Mouse (Mus musculus): ENCODE measurements around the gene Psme1. TPM values are rescaled to one million over a fixed set of nuclear protein-coding genes. Genes with fewer than 3 reads are reported as not detected.

Psme1 gene
- 159 and 176 TPM in 2 replicates for polyA plus RNA-seq (2015; fragmentation: Nextera tagmentation; extraction: Ambion mirVana)

DNA sequence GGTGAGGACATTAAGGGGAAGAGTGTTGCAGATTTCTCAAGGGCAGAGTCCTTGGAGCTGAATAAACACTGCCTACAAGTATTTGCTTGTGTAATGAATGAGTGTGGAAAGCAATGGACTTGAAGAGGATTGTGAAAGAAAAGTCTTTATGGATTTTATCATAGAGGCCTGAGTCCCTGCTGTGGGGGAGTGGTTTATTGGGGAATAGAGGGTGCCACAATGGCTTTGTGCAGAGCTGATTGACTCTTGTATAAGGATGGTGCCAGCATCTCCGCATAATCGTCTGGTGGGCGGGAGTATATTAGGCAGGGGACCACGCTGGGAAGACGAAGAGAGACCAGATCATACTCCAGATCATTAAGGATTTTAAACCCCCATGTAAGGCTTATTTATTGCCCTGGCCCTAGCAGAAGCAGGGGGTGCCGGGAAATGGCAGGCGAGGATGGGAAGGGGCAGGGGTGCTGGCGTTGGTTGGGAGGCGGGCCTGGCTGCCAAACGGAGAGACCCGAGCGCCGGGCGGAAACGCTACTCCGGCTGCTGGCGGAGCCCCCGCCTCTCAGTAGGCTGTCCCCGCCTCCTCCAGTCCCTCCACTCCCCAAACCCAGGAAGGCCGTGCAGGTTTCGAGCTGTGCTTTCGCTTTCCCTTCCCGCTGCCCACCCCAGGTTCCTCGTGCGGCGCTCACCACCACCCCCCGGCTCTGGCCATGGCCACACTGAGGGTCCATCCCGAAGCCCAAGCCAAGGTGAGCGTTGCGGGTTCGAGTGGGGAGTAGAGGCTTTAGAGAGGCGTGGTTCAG is at the start of gene Psme1:
Gene Psme1, plus strand, starts transcription at position 253 of the 797 bp plus-strand sequence.
- under 1% methylated on average over 31 of the region's 32 CpGs for WGBS
- Histone ChIP-seq H3K27me3 (replicated peaks) (no peaks in the 10 kb centered on the region), H3K4me3 (replicated peaks) (peak within 1 kb of the TSS; percentile 87), H3K9ac (peak within 1 kb of the TSS; percentile 92), H3K4me2 (peak within 1 kb of the TSS; percentile 76), H3K27ac (peak within 1 kb of the TSS; percentile 89), H3K36me3 (peaks cover 13% of the 10 kb centered on the region; the same call in 1 of the 2 replicates), H3K9me3 (no peaks in the 10 kb centered on the region), H3K4me1 (peaks cover 14% of the 10 kb centered on the region)
- peak; percentile 87 for ATAC-seq (ENCODE audit: insufficient read depth, low FRiP score, low read depth)

DNA sequence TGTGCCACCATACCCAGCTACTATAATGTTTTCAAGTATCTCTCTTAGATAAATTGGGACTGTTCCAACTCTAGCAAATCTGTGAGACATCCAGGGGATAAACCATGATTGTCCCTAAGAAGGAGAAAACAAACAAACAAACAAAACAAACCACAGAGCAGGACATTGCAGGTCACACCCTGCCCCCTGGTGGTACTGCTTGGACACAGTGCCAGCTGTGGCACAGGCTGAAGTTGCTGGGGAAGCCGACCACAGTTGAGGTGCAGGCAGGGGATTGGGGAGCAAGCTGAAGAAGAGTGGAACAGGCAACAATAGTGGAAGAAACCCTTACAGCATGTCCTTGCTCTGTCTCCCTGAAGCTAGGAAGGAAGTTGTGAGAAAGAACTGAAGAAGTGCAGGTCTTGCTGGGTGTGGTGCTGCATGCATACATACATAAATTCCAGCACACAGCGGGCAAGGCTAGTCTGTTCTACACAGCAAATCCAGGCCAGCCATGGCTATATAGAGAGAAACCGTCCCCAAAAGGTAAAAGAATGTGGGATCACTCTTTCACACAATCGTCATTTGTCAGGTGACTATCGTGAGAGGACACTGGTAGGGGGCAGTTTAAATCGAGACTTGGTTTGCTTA is 41.7 kb upstream of the Psme1 start:
- 49% methylated on average over 6 of the region's 6 CpGs for WGBS

DNA sequence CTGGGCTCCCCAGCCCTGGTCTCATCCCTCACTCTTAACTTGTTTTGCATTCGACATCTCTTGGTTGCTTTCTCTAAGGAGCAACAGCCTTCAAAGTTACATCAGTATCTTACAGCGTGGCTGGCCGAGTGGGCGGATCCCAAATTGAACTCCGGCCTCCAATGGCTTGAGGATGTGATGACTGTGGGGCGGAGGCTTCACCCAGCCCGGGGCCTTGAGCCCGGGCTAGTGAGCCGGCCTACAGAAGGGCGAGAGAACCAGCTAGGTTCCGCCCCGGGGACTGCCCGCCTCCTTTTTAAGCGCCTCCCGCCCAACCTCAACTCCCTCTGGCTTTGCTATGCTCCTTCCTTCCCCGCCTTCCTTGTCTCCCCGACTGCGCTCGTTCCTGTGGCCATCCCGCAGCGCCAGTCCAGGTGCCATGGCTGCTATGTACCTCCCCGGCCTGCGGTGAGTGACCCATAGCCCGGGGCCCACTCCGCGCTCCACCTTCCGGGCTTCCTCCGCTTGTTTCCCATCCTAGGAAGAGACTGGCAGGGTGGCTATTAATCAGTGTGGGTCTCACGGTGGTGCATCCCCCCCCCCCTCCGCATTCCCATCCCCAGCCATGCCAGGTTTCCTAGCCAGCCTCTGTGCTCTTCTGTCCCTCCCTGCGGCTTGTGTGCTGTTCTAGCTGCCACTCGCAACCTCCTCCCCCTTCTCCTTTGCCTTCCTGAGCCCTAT is 37.7 kb upstream of the Psme1 start, which contains the start of gene Pck2:
Gene Pck2, plus strand, starts transcription at position 200 of the 720 bp plus-strand sequence.
- H3K4me2 ChIP-seq, result peak within 1 kb of the TSS; percentile 82
- H3K9ac ChIP-seq, result peak within 1 kb of the TSS; percentile 76
- H3K36me3 ChIP-seq, result peaks cover 12% of the 10 kb centered on the region; the same call in 1 of the 2 replicates
- no peaks in the 10 kb centered on the region for H3K9me3 ChIP-seq
- peak within 1 kb of the TSS; percentile 95 for H3K27ac ChIP-seq
- WGBS, result under 1% methylated on average over 32 of the region's 32 CpGs
- H3K4me3 ChIP-seq (replicated peaks), result peak within 1 kb of the TSS; percentile 73
- H3K4me1 ChIP-seq, result peaks cover 18% of the 10 kb centered on the region; the same call in 1 of the 2 replicates
- no peaks in the 10 kb centered on the region for H3K27me3 ChIP-seq (replicated peaks)
- peak; percentile 95 for ATAC-seq (ENCODE audit: insufficient read depth, low FRiP score, low read depth)

More for the DNA sequence above, 41.7 kb upstream of the Psme1 start:
- Histone ChIP-seq H3K4me1 (0 out of 2 replicates have a peak, but pooled peaks cover 12% of the 10 kb centered on the region), H3K9me3 (no peaks in the 10 kb centered on the region), H3K9ac (no peak overlapping the region), H3K27me3 (replicated peaks) (no peaks in the 10 kb centered on the region), H3K4me3 (replicated peaks) (no peak overlapping the region), H3K4me2 (no peak overlapping the region), H3K36me3 (no peaks in the 10 kb centered on the region), H3K27ac (no peak overlapping the region)
- ATAC-seq (ENCODE audit: insufficient read depth, low FRiP score, low read depth), result no peak

DNA sequence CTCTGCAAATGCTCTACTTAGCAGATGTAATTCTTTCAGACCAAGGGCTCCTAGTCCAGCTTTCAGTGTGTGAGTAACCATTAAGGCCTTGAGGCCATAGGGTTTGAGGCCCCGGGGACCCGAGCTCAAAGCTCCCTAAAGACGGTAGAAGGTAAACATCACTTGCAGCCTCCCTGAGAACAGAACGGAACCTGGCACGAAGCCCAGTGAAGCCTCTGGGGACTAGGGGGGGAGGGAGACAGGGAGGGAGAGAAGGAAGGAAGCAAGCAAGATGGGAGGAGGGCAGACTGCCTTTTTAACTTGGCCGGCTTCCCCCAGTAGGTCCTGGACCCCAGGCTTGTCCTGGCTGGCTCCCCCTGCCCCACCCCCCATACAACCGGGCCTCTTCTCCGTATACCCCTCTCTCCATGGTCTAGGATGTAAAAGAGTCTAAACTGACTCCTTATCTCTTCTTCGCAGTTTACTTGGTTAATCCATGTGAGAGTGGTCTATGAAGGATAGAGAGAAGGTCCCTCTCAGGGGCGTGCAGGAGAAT is 37.1 kb upstream of the Psme1 start:
- ATAC-seq (ENCODE audit: insufficient read depth, low FRiP score, low read depth), result peak; percentile 31
- H3K9ac ChIP-seq, result peak overlapping the region; percentile 76; the same call in 1 of the 2 replicates
- H3K4me2 ChIP-seq, result peak overlapping the region; percentile 82
- peaks cover 17% of the 10 kb centered on the region; the same call in 1 of the 2 replicates for H3K36me3 ChIP-seq
- H3K9me3 ChIP-seq, result no peaks in the 10 kb centered on the region
- H3K4me3 ChIP-seq (replicated peaks), result peak overlapping the region; percentile 73
- H3K27me3 ChIP-seq (replicated peaks), result no peaks in the 10 kb centered on the region
- peak overlapping the region; percentile 95 for H3K27ac ChIP-seq
- peaks cover 18% of the 10 kb centered on the region; the same call in 1 of the 2 replicates for H3K4me1 ChIP-seq
- 2% methylated on average over 10 of the region's 10 CpGs for WGBS

DNA sequence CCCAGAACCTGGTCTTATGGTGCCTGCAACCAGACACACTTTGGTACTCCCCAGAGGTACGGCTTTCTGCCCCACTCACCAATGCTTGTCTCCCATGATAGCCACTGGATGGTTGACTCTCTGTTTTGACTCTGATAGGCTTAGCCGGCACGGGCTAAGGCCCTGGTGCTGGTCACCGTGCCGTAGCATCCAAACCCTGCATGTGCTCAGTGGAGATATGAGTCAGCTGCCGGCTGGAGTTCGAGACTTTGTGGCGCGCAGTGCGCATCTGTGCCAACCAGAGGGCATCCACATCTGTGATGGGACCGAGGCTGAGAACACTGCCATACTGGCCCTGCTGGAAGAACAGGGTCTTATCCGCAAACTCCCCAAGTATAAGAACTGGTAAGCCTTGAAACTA is 35.7 kb upstream of the Psme1 start:
- H3K4me1 ChIP-seq, result peaks cover 18% of the 10 kb centered on the region; the same call in 1 of the 2 replicates
- H3K36me3 ChIP-seq, result peaks cover 28% of the 10 kb centered on the region; the same call in 1 of the 2 replicates
- WGBS, result 91% methylated on average over 12 of the region's 12 CpGs
- H3K27ac ChIP-seq, result no peak overlapping the region
- no peaks in the 10 kb centered on the region for H3K27me3 ChIP-seq (replicated peaks)
- H3K4me3 ChIP-seq (replicated peaks), result no peak overlapping the region
- no peaks in the 10 kb centered on the region for H3K9me3 ChIP-seq
- no peak overlapping the region for H3K4me2 ChIP-seq
- no peak overlapping the region for H3K9ac ChIP-seq
- ATAC-seq (ENCODE audit: insufficient read depth, low FRiP score, low read depth), result no peak

DNA sequence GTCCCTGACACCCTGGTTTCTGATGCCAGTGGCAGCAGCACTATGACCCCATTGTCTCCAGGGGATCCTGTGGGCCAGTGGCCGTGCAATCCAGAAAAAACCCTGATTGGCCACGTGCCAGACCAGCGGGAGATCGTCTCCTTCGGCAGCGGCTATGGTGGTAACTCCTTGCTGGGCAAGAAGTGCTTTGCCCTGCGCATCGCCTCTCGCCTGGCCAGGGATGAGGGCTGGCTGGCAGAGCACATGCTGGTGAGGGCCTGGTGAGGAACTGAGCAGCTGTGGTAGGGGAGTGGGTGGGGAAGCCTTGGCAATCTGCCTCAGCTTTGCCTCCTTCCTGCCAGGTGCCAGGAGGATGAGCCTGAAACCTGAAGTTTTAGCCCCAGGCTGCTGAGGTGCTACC is 33.6 kb upstream of the Psme1 start:
- H3K9me3 ChIP-seq, result no peaks in the 10 kb centered on the region
- H3K4me1 ChIP-seq, result peaks cover 17% of the 10 kb centered on the region; the same call in 1 of the 2 replicates
- WGBS, result 80% methylated on average over 9 of the region's 9 CpGs
- no peak overlapping the region for H3K9ac ChIP-seq
- no peak for ATAC-seq (ENCODE audit: insufficient read depth, low FRiP score, low read depth)
- no peak overlapping the region for H3K4me2 ChIP-seq
- H3K36me3 ChIP-seq, result peaks cover 45% of the 10 kb centered on the region
- H3K4me3 ChIP-seq (replicated peaks), result no peak overlapping the region
- no peaks in the 10 kb centered on the region for H3K27me3 ChIP-seq (replicated peaks)
- H3K27ac ChIP-seq, result no peak overlapping the region

DNA sequence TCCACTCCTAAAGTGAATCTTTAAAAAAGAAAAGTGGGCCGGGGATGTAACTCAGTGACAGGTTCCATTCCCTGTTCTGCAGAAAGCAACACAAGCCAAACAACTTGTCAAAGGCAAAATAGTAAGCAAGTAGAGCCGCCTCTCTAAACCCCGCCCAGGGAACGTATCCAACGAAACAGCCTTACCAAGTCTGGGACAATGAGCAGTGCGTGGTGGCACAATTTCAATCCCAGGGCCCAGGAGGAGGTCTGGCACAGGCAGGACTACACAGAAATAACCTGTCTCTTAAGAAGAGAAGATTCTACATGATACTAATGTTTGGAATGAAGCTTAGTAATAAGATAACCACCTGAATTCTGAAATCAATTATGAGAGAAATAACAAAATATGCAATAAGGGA is 27.7 kb upstream of the Psme1 start:
- H3K9me3 ChIP-seq, result no peaks in the 10 kb centered on the region
- no peak overlapping the region for H3K9ac ChIP-seq
- no peak for ATAC-seq (ENCODE audit: insufficient read depth, low FRiP score, low read depth)
- peaks cover 35% of the 10 kb centered on the region for H3K36me3 ChIP-seq
- WGBS, result 82% methylated on average over 6 of the region's 6 CpGs
- no peak overlapping the region for H3K27ac ChIP-seq
- no peak overlapping the region for H3K4me3 ChIP-seq (replicated peaks)
- H3K4me1 ChIP-seq, result no peaks in the 10 kb centered on the region
- H3K4me2 ChIP-seq, result no peak overlapping the region
- H3K27me3 ChIP-seq (replicated peaks), result no peaks in the 10 kb centered on the region

DNA sequence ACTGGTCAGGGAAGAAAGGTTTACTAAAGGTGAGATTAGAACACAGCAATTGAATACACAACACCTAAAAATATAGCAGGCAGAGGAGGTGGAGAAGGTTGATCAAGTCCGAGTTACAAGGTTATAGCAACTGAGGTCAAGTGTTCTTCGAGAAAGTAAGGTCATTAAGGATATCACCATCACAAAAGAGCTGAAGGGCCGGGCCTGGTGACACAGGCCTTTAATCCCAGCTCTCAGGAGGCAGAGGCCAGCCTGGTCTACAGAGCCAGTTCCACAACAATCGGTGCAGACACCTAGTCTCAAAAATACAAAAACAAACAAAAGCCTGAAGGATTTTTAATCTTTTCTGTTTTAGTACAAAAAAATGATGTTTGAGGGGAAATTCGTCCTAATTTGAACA is 26.6 kb upstream of the Psme1 start:
- H3K27ac ChIP-seq, result no peak overlapping the region
- H3K9me3 ChIP-seq, result no peaks in the 10 kb centered on the region
- WGBS, result 67% methylated on average over 5 of the region's 5 CpGs
- peaks cover 25% of the 10 kb centered on the region for H3K36me3 ChIP-seq
- ATAC-seq (ENCODE audit: insufficient read depth, low FRiP score, low read depth), result no peak
- H3K4me1 ChIP-seq, result no peaks in the 10 kb centered on the region
- no peaks in the 10 kb centered on the region for H3K27me3 ChIP-seq (replicated peaks)
- no peak overlapping the region for H3K9ac ChIP-seq
- no peak overlapping the region for H3K4me2 ChIP-seq
- no peak overlapping the region for H3K4me3 ChIP-seq (replicated peaks)

DNA sequence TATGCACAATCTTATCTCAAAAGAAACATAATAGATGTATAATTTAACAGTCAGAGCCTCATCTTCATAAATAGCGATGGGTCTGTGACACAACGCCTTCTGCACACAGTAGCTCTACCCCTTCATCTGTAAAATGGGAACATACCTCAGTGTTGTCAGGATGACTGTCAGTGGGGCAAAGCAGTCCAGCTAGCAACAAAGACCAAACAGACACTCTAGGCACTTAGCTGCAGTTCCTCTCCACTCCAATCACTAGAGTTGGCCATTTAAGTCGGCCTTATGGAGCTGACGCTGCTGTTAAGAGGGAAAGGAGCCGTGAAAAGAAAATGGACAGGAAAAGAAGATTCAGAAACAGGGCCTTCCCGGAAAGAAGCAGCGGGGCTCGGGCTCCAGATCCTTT is 26.1 kb upstream of the Psme1 start:
- 88% methylated on average over 8 of the region's 8 CpGs for WGBS
- Histone ChIP-seq H3K27me3 (replicated peaks) (no peaks in the 10 kb centered on the region), H3K4me3 (replicated peaks) (no peak overlapping the region), H3K9me3 (no peaks in the 10 kb centered on the region), H3K4me2 (no peak overlapping the region), H3K9ac (no peak overlapping the region), H3K36me3 (peaks cover 21% of the 10 kb centered on the region), H3K4me1 (no peaks in the 10 kb centered on the region), H3K27ac (no peak overlapping the region)
- ATAC-seq (ENCODE audit: insufficient read depth, low FRiP score, low read depth), result no peak

DNA sequence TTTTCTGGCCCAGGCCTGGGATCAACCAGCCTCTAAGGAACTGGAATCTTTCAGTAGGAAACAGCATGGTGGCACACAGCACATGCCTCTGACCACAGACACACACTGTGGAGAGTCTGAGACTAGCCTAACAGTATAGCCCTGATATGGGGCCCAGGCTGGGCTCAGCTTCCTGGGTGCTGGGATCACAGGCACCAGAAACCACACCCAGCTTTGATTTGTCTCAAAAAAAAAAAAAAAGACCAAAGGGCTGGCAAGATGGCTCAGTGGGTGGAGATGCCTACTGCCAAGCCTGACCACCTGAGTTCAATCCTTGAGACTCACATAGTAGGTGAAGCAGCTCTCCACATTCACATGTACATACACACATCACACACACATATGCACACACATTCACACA is 23.3 kb upstream of the Psme1 start:
- no peak for ATAC-seq (ENCODE audit: insufficient read depth, low FRiP score, low read depth)
- Histone ChIP-seq H3K4me1 (peaks cover 7% of the 10 kb centered on the region; the same call in 1 of the 2 replicates), H3K4me3 (replicated peaks) (no peak overlapping the region), H3K9me3 (no peaks in the 10 kb centered on the region), H3K27ac (no peak overlapping the region), H3K36me3 (no peaks in the 10 kb centered on the region; the same call in 1 of the 2 replicates), H3K27me3 (replicated peaks) (no peaks in the 10 kb centered on the region), H3K9ac (no peak overlapping the region), H3K4me2 (no peak overlapping the region)

DNA sequence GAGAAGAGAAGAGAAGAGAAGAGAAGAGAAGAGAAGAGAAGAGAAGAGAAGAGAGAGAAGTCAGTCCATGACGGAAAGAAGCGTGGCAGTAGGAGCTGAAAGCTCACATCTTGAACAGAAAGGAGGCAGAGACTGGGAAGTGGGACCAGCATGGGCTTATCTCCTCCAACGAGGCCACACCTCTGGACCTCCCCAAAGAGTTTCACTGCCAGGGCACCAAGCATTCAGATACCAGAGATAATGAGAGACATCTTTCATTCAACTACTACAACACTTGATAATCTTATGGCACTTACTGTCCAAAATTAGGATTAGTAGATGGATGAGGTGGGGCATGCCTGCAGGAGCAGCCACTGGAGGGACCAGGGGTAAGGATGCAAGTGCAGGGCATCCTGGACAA is 22.1 kb upstream of the Psme1 start:
- Histone ChIP-seq H3K4me1 (peaks cover 7% of the 10 kb centered on the region; the same call in 1 of the 2 replicates), H3K36me3 (no peaks in the 10 kb centered on the region; the same call in 1 of the 2 replicates), H3K9ac (no peak overlapping the region), H3K27ac (no peak overlapping the region), H3K9me3 (no peaks in the 10 kb centered on the region), H3K4me3 (replicated peaks) (no peak overlapping the region), H3K27me3 (replicated peaks) (no peaks in the 10 kb centered on the region), H3K4me2 (no peak overlapping the region)
- 75% methylated on average over 3 of the region's 3 CpGs for WGBS
- no peak for ATAC-seq (ENCODE audit: insufficient read depth, low FRiP score, low read depth)

Data from stomach, embryonic 15.5 days (tissue).